Mouse (Mus musculus) lung, postnatal 14 days (tissue): Measurements from ENCODE around the gene Tmod3.

Source experiments
- DNase-seq: peaks from one replicate; pipeline ENCODE4 v3.0.0; 2021

Tmod3 gene

GRCm38 (mm10) chr9:75559512-75560012, at the start of gene Tmod3:
Tmod3 (minus strand) TSS chr9:75559657.
- peak; percentile 97 for DNase-seq

- no peak for DNase-seq
These were observed 48.0 kb upstream of the Tmod3 start for GRCm38 (mm10) chr9:75607496-75607895.

DNA sequence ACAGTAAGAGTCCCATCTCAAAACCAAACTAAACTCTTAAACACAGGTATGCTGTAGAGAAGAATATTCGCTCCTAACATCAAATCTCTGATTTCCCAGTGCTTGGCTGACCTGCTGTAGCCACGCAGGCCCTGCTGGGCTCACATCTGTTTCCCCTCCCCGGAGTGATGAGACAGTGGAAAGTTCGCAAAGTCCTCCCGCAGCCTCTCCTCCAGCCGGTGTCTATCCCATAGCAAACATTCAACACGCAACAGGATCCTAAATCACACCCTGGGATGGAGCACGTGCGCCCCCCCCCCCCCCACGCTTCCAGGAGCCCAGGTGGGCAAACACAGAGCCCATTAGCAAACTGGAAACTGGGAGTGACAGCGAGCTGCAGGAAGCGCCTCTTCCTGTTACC, 42.1 kb upstream of the Tmod3 start:
- DNase-seq: no peak

DNA sequence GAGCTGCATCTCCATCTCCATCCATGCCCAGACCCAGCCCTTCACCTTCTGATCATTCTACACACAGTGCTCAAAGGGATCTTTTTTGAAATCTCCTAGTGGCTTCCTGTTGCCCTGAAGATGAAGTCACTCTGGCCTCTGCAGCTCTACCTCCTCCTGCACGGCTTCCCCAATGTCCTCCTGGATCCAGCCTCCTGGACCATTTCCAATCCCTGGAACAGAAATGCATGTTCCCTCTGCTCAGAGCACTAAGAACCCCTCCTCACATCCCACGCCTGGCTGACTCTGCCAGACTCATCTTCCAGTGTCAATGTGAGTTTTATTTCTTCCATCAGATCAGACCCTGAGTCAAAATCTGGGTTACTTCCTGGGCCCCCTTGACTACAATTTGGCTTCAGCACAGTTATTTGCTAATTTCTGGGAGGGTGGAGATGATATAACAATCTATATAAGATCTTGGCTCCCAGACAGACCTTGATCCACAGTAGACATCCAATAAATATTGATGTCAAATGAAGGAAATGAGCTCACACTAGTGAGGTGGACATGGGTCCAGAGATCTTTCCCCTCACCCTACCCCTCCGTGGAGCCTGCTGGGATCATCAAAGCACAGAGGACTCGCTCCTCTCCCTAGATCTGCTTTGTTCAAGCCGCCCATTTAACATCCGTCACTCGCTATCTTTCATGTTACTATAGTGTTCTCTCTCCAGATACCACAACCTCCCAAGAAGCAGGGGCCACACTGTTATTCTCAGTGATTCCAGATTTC, 40.9 kb upstream of the Tmod3 start:
- DNase-seq: peak; percentile 28

DNA sequence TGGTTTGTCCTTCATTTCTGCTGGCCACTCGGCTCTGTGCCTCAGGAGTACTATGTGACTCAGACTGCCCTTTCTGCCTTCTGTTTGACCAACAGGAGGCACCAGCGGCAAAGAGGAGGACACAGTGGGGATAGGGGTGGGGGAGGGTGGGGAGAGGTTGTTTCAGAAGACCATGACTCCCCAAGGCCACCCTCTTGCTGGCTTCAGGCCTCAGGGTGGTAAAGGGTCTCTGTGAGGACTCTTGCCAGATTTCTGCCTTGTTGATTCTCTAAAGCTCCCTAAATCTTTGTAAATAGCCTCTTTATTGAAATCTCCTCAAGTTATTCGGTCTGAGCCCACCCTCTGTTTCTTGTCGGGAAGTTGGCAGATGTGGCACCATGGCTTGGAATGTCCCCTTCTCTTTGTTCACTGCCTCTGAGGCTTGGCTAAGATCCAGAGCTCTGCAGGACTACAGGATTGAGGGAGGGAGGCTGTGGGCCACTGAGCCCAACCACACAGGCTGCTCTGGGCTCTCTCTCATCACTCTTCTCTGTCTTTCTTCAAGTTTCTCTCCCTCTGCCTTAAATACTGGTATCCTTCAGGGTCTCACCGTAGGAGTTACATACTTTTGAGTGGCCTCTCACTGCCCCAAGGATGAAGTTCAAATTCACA, 39.9 kb upstream of the Tmod3 start:
- peak; percentile 14 for DNase-seq

GRCm38 (mm10) chr9:75597596-75597995, 38.1 kb upstream of the Tmod3 start:
- no peak for DNase-seq

DNA sequence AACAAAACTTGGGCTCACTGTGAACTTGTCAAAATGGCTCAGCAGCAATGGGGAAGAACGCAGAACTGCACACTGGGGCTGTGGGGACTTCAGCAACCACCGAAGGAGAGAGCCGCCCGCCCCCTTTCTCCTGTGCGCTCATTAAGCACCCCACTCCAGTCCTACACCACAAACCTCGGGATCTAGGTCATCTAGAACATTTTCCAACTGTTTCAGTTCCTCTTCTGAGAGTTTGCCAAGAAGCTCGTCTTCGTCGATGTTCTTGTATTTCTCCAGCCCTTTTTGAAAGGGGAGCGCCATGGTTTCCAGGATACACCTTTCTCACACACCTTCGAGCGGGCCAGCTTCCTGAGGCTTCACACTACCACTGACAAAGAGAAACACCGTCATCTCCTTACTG, 37.6 kb upstream of the Tmod3 start:
- DNase-seq: no peak

- no peak for DNase-seq
These were observed 34.0 kb upstream of the Tmod3 start for GRCm38 (mm10) chr9:75593481-75593880.

GRCm38 (mm10) chr9:75589850-75590790, 30.7 kb upstream of the Tmod3 start:
- DNase-seq: no peak

DNA sequence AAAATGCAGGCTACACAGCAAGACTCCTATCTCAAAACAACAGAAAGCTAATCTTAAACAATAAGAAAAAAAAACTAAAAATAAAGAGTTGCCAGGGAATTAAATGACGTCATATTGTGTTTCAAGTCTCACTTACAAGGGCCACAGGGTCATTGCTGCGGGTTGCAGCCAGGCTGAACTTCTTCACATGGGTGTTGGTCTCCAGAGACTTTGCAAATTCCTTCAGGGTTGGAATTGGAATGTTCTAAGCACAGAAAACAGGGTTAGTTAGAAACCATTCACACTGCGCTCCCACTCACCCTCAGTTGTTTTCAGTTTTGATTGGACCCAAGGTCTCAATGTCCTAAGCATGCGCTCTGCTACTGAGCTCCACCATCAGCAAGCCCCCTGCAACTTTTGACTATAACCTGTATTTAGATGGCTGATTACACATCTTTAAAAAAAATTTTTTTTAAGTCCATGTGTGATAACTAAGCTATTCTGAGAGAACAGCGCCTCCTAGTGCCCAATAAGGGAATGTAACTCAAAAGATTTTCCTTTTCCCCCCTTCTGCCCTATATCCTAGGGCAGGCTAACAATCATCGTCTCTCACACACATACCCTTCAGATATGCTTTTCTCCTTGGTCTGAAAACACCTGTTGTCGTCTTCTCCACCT, 22.4 kb upstream of the Tmod3 start:
- DNase-seq: peak; percentile 49

DNA sequence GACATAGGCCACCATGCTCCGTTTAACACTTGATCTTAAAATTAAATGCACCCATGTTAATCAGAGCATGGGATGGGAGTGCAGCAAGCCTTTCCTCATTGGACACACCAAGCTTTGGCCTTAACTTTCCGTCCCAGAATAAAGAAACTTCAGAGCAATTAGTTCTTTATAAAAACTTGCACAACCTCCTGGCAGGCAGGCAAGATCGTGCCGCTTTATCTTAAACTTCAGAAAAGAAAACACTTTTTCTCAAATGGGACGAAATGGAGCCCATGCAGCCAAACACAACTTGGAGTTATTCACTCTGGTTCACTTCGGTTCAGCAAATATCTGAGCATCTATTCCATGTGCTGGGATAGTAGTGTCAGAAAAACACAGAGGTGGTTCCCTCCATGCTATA, 19.9 kb upstream of the Tmod3 start:
- no peak for DNase-seq

DNA sequence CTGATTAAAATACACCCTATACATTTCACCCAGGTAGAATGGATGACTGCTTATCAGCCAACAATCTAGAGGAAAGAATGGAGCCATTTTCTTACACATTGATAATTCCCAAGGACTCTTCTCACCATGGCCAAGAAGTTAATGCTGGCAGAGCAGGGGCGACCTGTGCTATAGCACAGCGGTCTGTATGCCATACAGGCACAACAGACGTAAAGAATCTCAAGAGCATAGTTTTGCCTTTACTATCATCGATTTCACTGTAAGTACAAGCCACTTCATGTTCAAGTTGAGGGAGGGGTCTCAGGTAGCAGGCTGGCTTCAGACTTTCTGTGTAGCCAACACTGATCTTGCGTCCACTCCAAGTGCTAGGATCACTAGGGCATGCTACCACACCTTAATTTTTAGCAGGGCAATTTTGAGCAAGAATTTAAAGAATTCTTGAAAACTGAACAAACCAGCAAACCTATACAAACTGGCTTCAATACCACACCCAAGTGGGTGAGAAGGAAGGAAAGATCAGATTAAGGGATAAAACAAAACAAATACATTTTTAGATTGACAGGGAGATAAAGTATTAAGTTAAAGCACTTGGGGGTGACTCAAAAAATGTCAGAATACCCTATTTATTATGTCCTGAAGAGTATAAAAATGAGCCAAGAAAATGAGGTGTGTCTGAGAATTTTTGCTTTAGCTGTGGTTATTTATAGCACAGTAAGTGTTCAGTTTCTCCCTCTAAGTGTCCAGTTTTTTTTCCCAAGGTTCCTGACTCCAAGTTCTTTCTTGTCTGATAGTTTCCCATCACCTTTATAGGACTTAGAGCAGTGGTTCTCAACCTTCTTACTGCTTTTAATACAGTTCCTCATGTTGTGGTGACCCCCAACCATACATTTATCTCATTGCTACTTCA, 11.8 kb upstream of the Tmod3 start:
- no peak for DNase-seq

DNA sequence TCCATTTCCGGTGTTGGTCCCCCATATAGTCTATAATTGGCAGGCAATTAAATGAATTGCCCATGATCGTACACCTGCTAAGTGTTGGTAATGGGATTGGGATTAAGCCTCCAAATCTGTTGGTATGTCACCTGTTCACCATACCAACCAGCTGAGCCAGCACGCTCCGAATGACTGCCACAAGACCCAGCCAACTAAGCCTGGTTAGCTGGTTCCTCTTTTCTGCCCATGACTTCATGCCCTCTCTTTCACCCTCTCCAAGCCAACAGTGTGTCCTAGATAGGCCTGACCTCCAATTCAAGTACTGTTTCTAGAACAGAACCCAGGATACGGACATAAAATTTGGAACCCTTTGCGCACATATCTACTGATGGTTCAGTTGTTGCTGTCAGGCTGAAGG, 8.9 kb upstream of the Tmod3 start:
- DNase-seq: no peak

GRCm38 (mm10) chr9:75564892-75565291, 5.4 kb upstream of the Tmod3 start:
- no peak for DNase-seq

DNA sequence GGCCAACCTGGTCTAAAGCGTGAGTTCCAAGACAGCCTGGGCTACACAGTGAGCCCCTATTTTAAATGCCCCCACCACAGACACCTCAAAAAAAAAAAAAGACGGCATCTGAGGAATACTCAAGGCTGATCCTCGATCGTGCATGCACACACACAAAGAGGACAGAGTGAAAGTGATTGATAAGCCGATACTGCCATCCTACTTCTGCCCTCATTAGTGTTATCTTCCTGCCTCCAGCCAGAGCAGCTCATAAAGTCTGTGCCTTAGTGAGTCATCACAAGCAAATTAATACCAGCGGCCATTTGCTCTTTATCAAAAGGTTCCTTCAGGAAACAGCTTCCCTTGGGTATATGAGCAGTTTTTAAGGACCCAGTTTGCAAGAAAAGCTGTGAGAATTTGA, 4.2 kb upstream of the Tmod3 start:
- no peak for DNase-seq

DNA sequence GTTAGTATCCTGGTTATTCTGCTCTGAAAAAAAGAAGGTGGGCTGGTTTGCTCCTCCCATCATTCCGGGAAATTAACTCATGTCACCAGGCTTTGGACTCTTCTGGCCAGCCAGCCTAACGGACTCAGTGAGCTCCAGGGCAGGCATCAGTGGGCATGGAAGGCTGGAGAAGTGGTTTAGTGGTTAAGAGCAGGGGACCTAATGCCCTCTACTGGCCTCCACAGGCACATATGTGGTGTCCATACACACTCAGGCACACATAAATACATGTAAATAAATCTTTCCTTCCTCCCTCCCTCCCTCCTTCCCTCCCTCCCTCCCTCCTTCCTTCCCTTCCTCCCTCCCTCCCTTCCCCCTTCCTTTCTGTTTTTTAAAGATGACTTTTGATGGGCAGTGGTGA, 3.7 kb upstream of the Tmod3 start:
- no peak for DNase-seq

DNA sequence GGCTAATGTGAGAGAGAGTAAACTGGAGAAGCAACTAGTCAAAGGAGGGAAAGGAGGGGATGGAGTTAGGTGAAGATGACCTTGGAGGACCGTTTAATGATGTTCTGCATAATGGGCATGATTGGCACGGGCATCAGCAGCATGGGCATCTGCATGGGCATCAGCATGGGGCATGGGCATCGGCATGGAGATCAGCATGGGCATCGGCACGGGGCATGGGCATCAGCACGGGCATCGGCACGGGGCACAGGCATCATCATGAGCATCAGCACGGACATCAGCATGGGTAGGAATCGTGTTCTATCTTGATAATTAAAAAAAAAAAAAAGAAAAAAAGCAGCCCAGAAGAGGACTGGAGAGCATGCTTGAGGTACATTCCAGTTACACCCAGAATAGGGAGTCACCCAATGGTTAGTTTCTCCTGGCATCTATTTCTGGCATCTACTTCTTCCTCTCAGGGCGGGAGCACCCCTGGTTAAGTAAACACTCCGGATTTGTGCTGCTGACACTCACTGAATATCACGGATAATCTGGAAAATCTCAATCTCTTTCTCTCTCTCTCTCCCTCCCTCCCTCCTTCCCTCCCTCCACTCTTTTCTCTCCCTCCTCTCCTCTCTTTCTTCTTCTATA, 1.7 kb upstream of the Tmod3 start:
- DNase-seq: no peak

- DNase-seq: no peak
These were observed 896 bp upstream of the Tmod3 start for GRCm38 (mm10) chr9:75560353-75560752.

GRCm38 (mm10) chr9:75558812-75559511, 495 bp downstream of the Tmod3 start:
- DNase-seq: peak; percentile 68

GRCm38 (mm10) chr9:75558360-75558759, 1.1 kb downstream of the Tmod3 start:
- DNase-seq: no peak

GRCm38 (mm10) chr9:75553719-75554118, 5.7 kb downstream of the Tmod3 start:
- no peak for DNase-seq
